Comparison of ENCODE assay signal across 8 mouse cellular contexts in genomic region chr3:34650621-34651361, GRCm38 (mm10). TPM values are rescaled to one million over a fixed set of nuclear protein-coding genes. Genes with fewer than 3 reads are reported as not detected.
DNase-seq lines count a peak whose midpoint lies in the region; ATAC-seq and TF ChIP-seq lines count a peak whose summit lies in the region.

No protein-coding gene starts in this region.

- H3K27ac ChIP-seq in heart, adult 2 months = no peak overlapping the region
- H3K27ac ChIP-seq in forebrain, embryonic 12.5 days = peak overlapping the region; percentile 100
- H3K27ac ChIP-seq in limb, embryonic 11.5 days (replicated peaks; ENCODE audit: low read depth, low read length) = no peak overlapping the region
- H3K27ac ChIP-seq in neural tube, embryonic 15.5 days (replicated peaks) = peak overlapping the region; percentile 85

- H3K4me3 ChIP-seq in heart, adult 2 months = no peak overlapping the region
- peak overlapping the region; percentile 20; the same call in 1 of the 2 replicates for H3K4me3 ChIP-seq in G1E (ENCODE audit: low read depth, low read length)
- peak overlapping the region; percentile 90 for H3K4me3 ChIP-seq in forebrain, embryonic 12.5 days (replicated peaks)
- peak overlapping the region; percentile 28; the same call in 1 of the 2 replicates for H3K4me3 ChIP-seq in limb, embryonic 11.5 days (ENCODE audit: low read depth, low read length)
- peak overlapping the region; percentile 44 for H3K4me3 ChIP-seq in neural tube, embryonic 15.5 days (replicated peaks)

- peaks cover 32% of the 10 kb centered on the region for H3K9me3 ChIP-seq in G1E (replicated peaks)
- H3K9me3 ChIP-seq in forebrain, embryonic 12.5 days = no peaks in the 10 kb centered on the region
- no peaks in the 10 kb centered on the region for H3K9me3 ChIP-seq in limb, embryonic 11.5 days (ENCODE audit: control insufficient read depth, low read length)
- no peaks in the 10 kb centered on the region for H3K9me3 ChIP-seq in neural tube, embryonic 15.5 days (replicated peaks)

- H3K4me1 ChIP-seq in heart, adult 2 months (ENCODE audit: control insufficient read depth, insufficient read depth, low read length) = no peaks in the 10 kb centered on the region
- no peaks in the 10 kb centered on the region for H3K4me1 ChIP-seq in G1E (ENCODE audit: insufficient read depth, low read depth, low read length)
- peaks cover 32% of the 10 kb centered on the region for H3K4me1 ChIP-seq in forebrain, embryonic 12.5 days
- peaks cover 11% of the 10 kb centered on the region for H3K4me1 ChIP-seq in limb, embryonic 11.5 days (ENCODE audit: control insufficient read depth, insufficient read depth, low read length)
- peaks cover 36% of the 10 kb centered on the region for H3K4me1 ChIP-seq in neural tube, embryonic 15.5 days

- intact Hi-C loops in heart, adult 2 months (cut with DNase I) = no loop called here

- 2% methylated on average over 67 of the region's 67 CpGs for WGBS in heart, adult 2 months
- under 1% methylated on average over 67 of the region's 67 CpGs for WGBS in forebrain, embryonic 12.5 days
- under 1% methylated on average over 67 of the region's 67 CpGs for WGBS in limb, embryonic 11.5 days
- under 1% methylated on average over 67 of the region's 67 CpGs for WGBS in neural tube, embryonic 15.5 days

- no peaks in the 10 kb centered on the region for H3K79me2 ChIP-seq in heart, adult 2 months (replicated peaks; ENCODE audit: control insufficient read depth, insufficient read depth, low read length)

- TF ChIP-seq CTCF in heart, adult 2 months (IDR thresholded peaks at IDR 0.05) = no peak
- TF ChIP-seq CTCF in G1E (IDR thresholded peaks at IDR 0.05; ENCODE audit: low read depth, low read length) = no peak

- TF ChIP-seq POLR2A in heart, adult 2 months (IDR thresholded peaks at IDR 0.05; ENCODE audit: insufficient read depth, low read depth, low read length) = no peak

- no peak for TF ChIP-seq EP300 in heart, adult 2 months (IDR thresholded peaks at IDR 0.05; ENCODE audit: insufficient read depth, low read depth, low read length)

- DNase-seq in heart, adult 2 months = peak; percentile 11 to 41
- no peak for DNase-seq in heart, adult 11 months
- no peak for DNase-seq in G1E (ENCODE audit: low spot score)
- DNase-seq in limb, embryonic 11.5 days (ENCODE audit: low spot score) = peak; percentile 80
- no peak for DNase-seq in T-cell, adult 2 months (ENCODE audit: low spot score)
- DNase-seq in urinary bladder, postnatal 36 days (ENCODE audit: low spot score in 2 of 2) = no peak

- peak overlapping the region; percentile 88 for H3K4me2 ChIP-seq in forebrain, embryonic 12.5 days
- peak overlapping the region; percentile 62 for H3K4me2 ChIP-seq in limb, embryonic 11.5 days (ENCODE audit: low read depth, severe bottlenecking)
- peak overlapping the region; percentile 57 for H3K4me2 ChIP-seq in neural tube, embryonic 15.5 days

- no peak for ATAC-seq in G1E (ENCODE audit: extremely low read depth, insufficient number of reproducible peaks, low FRiP score, poor library complexity, severe bottlenecking)
- ATAC-seq in forebrain, embryonic 12.5 days (ENCODE audit: low FRiP score) = no peak
- ATAC-seq in limb, embryonic 11.5 days (ENCODE audit: insufficient number of reproducible peaks, low FRiP score, low TSS enrichment, low read depth) = peak; percentile 46; the same call in 1 of the 2 replicates
- ATAC-seq in neural tube, embryonic 15.5 days (ENCODE audit: low FRiP score) = peak; percentile 16; the same call in 1 of the 2 replicates

- no peak overlapping the region for H3K9ac ChIP-seq in heart, adult 2 months (ENCODE audit: low read depth, low read length)
- H3K9ac ChIP-seq in forebrain, embryonic 12.5 days = peak overlapping the region; percentile 99
- H3K9ac ChIP-seq in limb, embryonic 11.5 days (ENCODE audit: low read length) = no peak overlapping the region
- peak overlapping the region; percentile 52 for H3K9ac ChIP-seq in neural tube, embryonic 15.5 days (replicated peaks)

- no peaks in the 10 kb centered on the region; the same call in 1 of the 2 replicates for H3K36me3 ChIP-seq in heart, adult 2 months (ENCODE audit: control insufficient read depth, insufficient read depth, low read length)
- H3K36me3 ChIP-seq in G1E (replicated peaks) = no peaks in the 10 kb centered on the region
- peaks cover 3% of the 10 kb centered on the region for H3K36me3 ChIP-seq in forebrain, embryonic 12.5 days (replicated peaks)
- H3K36me3 ChIP-seq in limb, embryonic 11.5 days (ENCODE audit: control insufficient read depth, insufficient read depth, low read length) = no peaks in the 10 kb centered on the region
- no peaks in the 10 kb centered on the region for H3K36me3 ChIP-seq in neural tube, embryonic 15.5 days

- peaks cover 29% of the 10 kb centered on the region for H3K27me3 ChIP-seq in heart, adult 2 months (ENCODE audit: control insufficient read depth, insufficient read depth, low read length)
- no peaks in the 10 kb centered on the region for H3K27me3 ChIP-seq in G1E (ENCODE audit: insufficient read depth, low read length)
- no peaks in the 10 kb centered on the region; the same call in 1 of the 2 replicates for H3K27me3 ChIP-seq in forebrain, embryonic 12.5 days
- peaks cover 81% of the 10 kb centered on the region for H3K27me3 ChIP-seq in limb, embryonic 11.5 days (ENCODE audit: control insufficient read depth, insufficient read depth, low read length)
- H3K27me3 ChIP-seq in neural tube, embryonic 15.5 days (replicated peaks) = peaks cover 42% of the 10 kb centered on the region

RNA-seq across cellular contexts. Expression of gene Sox2, which starts 0.6 kb away (rescaled TPM):
- not detected for total RNA-seq in heart, adult 2 months (2021)
- 0.66 TPM in 1 of 2 replicates, not detected in the other for polyA plus RNA-seq in heart, adult 2 months (2012; rRNA removed)
- not detected in 2 replicates for total RNA-seq in G1E (2014; fragmentation: Nextera tagmentation)
- total RNA-seq in G1E (2017) = 0.11 TPM in 1 of 2 replicates, not detected in the other
- polyA plus RNA-seq in G1E (2012) = not detected in 2 replicates
- polyA plus RNA-seq in forebrain, embryonic 12.5 days (2016; fragmentation: Nextera tagmentation; extraction: Ambion mirVana) = 75.5 and 77.0 TPM in 2 replicates
- 0.13 and 0.17 TPM in 2 replicates for polyA plus RNA-seq in limb, embryonic 11.5 days (2014; fragmentation: Nextera tagmentation; extraction: Ambion mirVana)
- polyA plus RNA-seq in neural tube, embryonic 15.5 days (2015; fragmentation: Nextera tagmentation; extraction: Ambion mirVana) = 11.1 and 13.4 TPM in 2 replicates

Comparison
In these comparisons a context has a peak if more than half of its experiments do, and no peak if none do; other contexts are left out.
1. DNase-seq: peak in heart, adult 2 months (2 of 2) and limb, embryonic 11.5 days (single experiment); none in heart, adult 11 months (single experiment), G1E (single experiment), T-cell, adult 2 months (single experiment) and urinary bladder, postnatal 36 days (0 of 2).
2. H3K27ac ChIP-seq: peak in forebrain, embryonic 12.5 days (single experiment) and neural tube, embryonic 15.5 days (single experiment); none in heart, adult 2 months (single experiment) and limb, embryonic 11.5 days (single experiment).
3. H3K9ac ChIP-seq: peak in forebrain, embryonic 12.5 days (single experiment) and neural tube, embryonic 15.5 days (single experiment); none in heart, adult 2 months (single experiment) and limb, embryonic 11.5 days (single experiment).
4. ATAC-seq: peak in limb, embryonic 11.5 days (single experiment) and neural tube, embryonic 15.5 days (single experiment); none in G1E (single experiment) and forebrain, embryonic 12.5 days (single experiment).
5. Peak in every context shown above with its lines, with median percentiles within 50 percentile points of each other: H3K4me2 ChIP-seq.